25 mouse cellular contexts compared by ENCODE assay signal in genomic region chr10:80390697-80391096, GRCm38 (mm10). TPM values are rescaled to one million over a fixed set of nuclear protein-coding genes. Genes with fewer than 3 reads are reported as not detected.
DNase-seq lines count a peak whose midpoint lies in the region; ATAC-seq and TF ChIP-seq lines count a peak whose summit lies in the region.
"Had no signal": no experiment of that assay in that cellular context is flagged by ENCODE, and none has a peak within 500 bp of the region (broad histone marks: within the 10 kb centered on the region; RNA-seq: fewer than 3 reads in every experiment).

No protein-coding gene starts in this region.

- H3K4me1 ChIP-seq in hindbrain, embryonic 13.5 days (replicated peaks) = peaks cover 11% of the 10 kb centered on the region
- peaks cover 6% of the 10 kb centered on the region; the same call in 1 of the 2 replicates for H3K4me1 ChIP-seq in hindbrain, postnatal 0 days (ENCODE audit: insufficient read depth, low read length)
- peaks cover 20% of the 10 kb centered on the region; the same call in 1 of the 2 replicates for H3K4me1 ChIP-seq in kidney, adult 2 months (ENCODE audit: control insufficient read depth, insufficient read depth, low read length)
- H3K4me1 ChIP-seq in kidney, embryonic 15.5 days = peaks cover 21% of the 10 kb centered on the region
- peaks cover 11% of the 10 kb centered on the region for H3K4me1 ChIP-seq in limb, embryonic 11.5 days (ENCODE audit: control insufficient read depth, insufficient read depth, low read length)
- H3K4me1 ChIP-seq in limb, embryonic 10.5 days = peaks cover 35% of the 10 kb centered on the region

- WGBS in hindbrain, embryonic 13.5 days = 91% methylated on average over 9 of the region's 9 CpGs
- 85% methylated on average over 9 of the region's 9 CpGs for WGBS in hindbrain, postnatal 0 days
- WGBS in kidney, adult 2 months = 55% methylated on average over 9 of the region's 9 CpGs
- WGBS in kidney, embryonic 15.5 days = 83% methylated on average over 9 of the region's 9 CpGs
- 88% methylated on average over 9 of the region's 9 CpGs for WGBS in limb, embryonic 11.5 days
- WGBS in limb, embryonic 10.5 days = 90% methylated on average over 9 of the region's 9 CpGs

- ATAC-seq in hindbrain, embryonic 13.5 days (ENCODE audit: low FRiP score) = no peak
- no peak for ATAC-seq in hindbrain, postnatal 0 days
- ATAC-seq in kidney, embryonic 15.5 days (replicated peaks; ENCODE audit: low FRiP score) = no peak
- ATAC-seq in limb, embryonic 11.5 days (ENCODE audit: insufficient number of reproducible peaks, low FRiP score, low TSS enrichment, low read depth) = no peak
- ATAC-seq: forebrain, embryonic 16.5 days had no signal

- no peak for TF ChIP-seq POLR2A in kidney, adult 2 months (IDR thresholded peaks at IDR 0.05; ENCODE audit: low read depth, low read length)

- no peak overlapping the region for H3K4me2 ChIP-seq in hindbrain, embryonic 13.5 days
- H3K4me2 ChIP-seq in hindbrain, postnatal 0 days (ENCODE audit: low read depth, low read length) = no peak overlapping the region
- no peak overlapping the region for H3K4me2 ChIP-seq in kidney, embryonic 15.5 days
- peak overlapping the region; percentile 0; the same call in 1 of the 2 replicates for H3K4me2 ChIP-seq in limb, embryonic 11.5 days (ENCODE audit: low read depth, severe bottlenecking)
- H3K4me2 ChIP-seq: embryonic facial prominence, embryonic 15.5 days; hindbrain, embryonic 12.5 days had no signal

- no peaks in the 10 kb centered on the region for H3K27me3 ChIP-seq in hindbrain, embryonic 13.5 days
- no peaks in the 10 kb centered on the region for H3K27me3 ChIP-seq in hindbrain, postnatal 0 days (ENCODE audit: insufficient read depth, low read length)
- H3K27me3 ChIP-seq in kidney, adult 2 months (replicated peaks; ENCODE audit: control insufficient read depth, insufficient read depth, low read length) = no peaks in the 10 kb centered on the region
- no peaks in the 10 kb centered on the region for H3K27me3 ChIP-seq in kidney, embryonic 15.5 days
- H3K27me3 ChIP-seq in limb, embryonic 11.5 days (ENCODE audit: control insufficient read depth, insufficient read depth, low read length) = no peaks in the 10 kb centered on the region
- no peaks in the 10 kb centered on the region for H3K27me3 ChIP-seq in limb, embryonic 10.5 days (ENCODE audit: low read depth, poor library complexity, severe bottlenecking)
- H3K27me3 ChIP-seq: CH12.LX; embryonic facial prominence, embryonic 15.5 days; hindbrain, embryonic 12.5 days had no signal

- no peak for TF ChIP-seq CTCF in hindbrain, postnatal 0 days (IDR thresholded peaks at IDR 0.05; ENCODE audit: low read depth)
- no peak for TF ChIP-seq CTCF in kidney, adult 2 months (conservative IDR thresholded peaks at IDR 0.05; ENCODE audit: insufficient read depth, insufficient read length, low read depth, low read length)

- H3K9ac ChIP-seq in hindbrain, embryonic 13.5 days = 0 out of 2 replicates have a peak overlapping the region, but pooled peaks have one; percentile 20
- no peak overlapping the region for H3K9ac ChIP-seq in hindbrain, postnatal 0 days (replicated peaks; ENCODE audit: low read length)
- no peak overlapping the region for H3K9ac ChIP-seq in kidney, embryonic 15.5 days
- no peak overlapping the region for H3K9ac ChIP-seq in limb, embryonic 11.5 days (ENCODE audit: low read length)
- H3K9ac ChIP-seq: embryonic facial prominence, embryonic 15.5 days; hindbrain, embryonic 12.5 days had no signal

- no peaks in the 10 kb centered on the region for H3K9me3 ChIP-seq in hindbrain, embryonic 13.5 days
- H3K9me3 ChIP-seq in hindbrain, postnatal 0 days (ENCODE audit: low read length) = no peaks in the 10 kb centered on the region
- H3K9me3 ChIP-seq in kidney, embryonic 15.5 days (replicated peaks) = no peaks in the 10 kb centered on the region
- H3K9me3 ChIP-seq in limb, embryonic 11.5 days (ENCODE audit: control insufficient read depth, low read length) = no peaks in the 10 kb centered on the region
- no peaks in the 10 kb centered on the region for H3K9me3 ChIP-seq in limb, embryonic 10.5 days (replicated peaks)
- H3K9me3 ChIP-seq: embryonic facial prominence, embryonic 15.5 days; forebrain, embryonic 10.5 days; heart, embryonic 10.5 days; hindbrain, embryonic 12.5 days had no signal

- H3K36me3 ChIP-seq in hindbrain, embryonic 13.5 days = peaks cover 61% of the 10 kb centered on the region
- H3K36me3 ChIP-seq in hindbrain, postnatal 0 days (ENCODE audit: insufficient read depth, low read length) = peaks cover 38% of the 10 kb centered on the region; the same call in 1 of the 2 replicates
- H3K36me3 ChIP-seq in kidney, adult 2 months (ENCODE audit: control insufficient read depth, insufficient read depth, low read length) = no peaks in the 10 kb centered on the region; the same call in 1 of the 2 replicates
- H3K36me3 ChIP-seq in kidney, embryonic 15.5 days = peaks cover 59% of the 10 kb centered on the region
- H3K36me3 ChIP-seq in limb, embryonic 11.5 days (ENCODE audit: control insufficient read depth, insufficient read depth, low read length) = peaks cover 34% of the 10 kb centered on the region
- H3K36me3 ChIP-seq in limb, embryonic 10.5 days = peaks cover 64% of the 10 kb centered on the region

- no peak overlapping the region for H3K27ac ChIP-seq in hindbrain, embryonic 13.5 days
- no peak overlapping the region for H3K27ac ChIP-seq in hindbrain, postnatal 0 days
- H3K27ac ChIP-seq in kidney, adult 2 months (ENCODE audit: insufficient read depth, low read depth, low read length) = no peak overlapping the region
- H3K27ac ChIP-seq in kidney, embryonic 15.5 days = no peak overlapping the region
- H3K27ac ChIP-seq in limb, embryonic 11.5 days (replicated peaks; ENCODE audit: low read depth, low read length) = no peak overlapping the region
- H3K27ac ChIP-seq in limb, embryonic 10.5 days = no peak overlapping the region
- H3K27ac ChIP-seq: forebrain, embryonic 10.5 days; heart, embryonic 10.5 days; hindbrain, embryonic 12.5 days had no signal

- no peak for DNase-seq in hindbrain, postnatal 0 days (ENCODE audit: low spot score)
- DNase-seq in kidney, adult 2 months = peak; percentile 71
- no peak for DNase-seq in limb, embryonic 11.5 days (ENCODE audit: low spot score)
- DNase-seq in limb, embryonic 10.5 days (ENCODE audit: low spot score) = no peak
- DNase-seq in NIH3T3 (ENCODE audit: low read depth) = peak; percentile 58
- no peak for DNase-seq in B cell, adult 2 months
- DNase-seq: adrenal gland, adult 8-10 months; adrenal gland, postnatal 36 days; cerebellum, adult 2 months; cerebellum, postnatal 10 days; embryo, embryonic 11 days; gastrocnemius, postnatal 10 days; heart, adult 18-20 months; heart, postnatal 10 days; heart, postnatal 4 days had no signal

- no peak overlapping the region for H3K4me3 ChIP-seq in hindbrain, embryonic 13.5 days
- H3K4me3 ChIP-seq in hindbrain, postnatal 0 days (ENCODE audit: low read length) = no peak overlapping the region
- H3K4me3 ChIP-seq in kidney, adult 2 months (ENCODE audit: insufficient read depth, low read depth, low read length) = no peak overlapping the region
- H3K4me3 ChIP-seq in kidney, embryonic 15.5 days (replicated peaks) = no peak overlapping the region
- H3K4me3 ChIP-seq in limb, embryonic 11.5 days (ENCODE audit: low read depth, low read length) = no peak overlapping the region
- no peak overlapping the region for H3K4me3 ChIP-seq in limb, embryonic 10.5 days
- H3K4me3 ChIP-seq: embryonic facial prominence, embryonic 15.5 days; erythroblast, embryonic 14.5 days; forebrain, embryonic 10.5 days; heart, embryonic 10.5 days; hindbrain, embryonic 12.5 days had no signal

RNA-seq across cellular contexts. Expression of gene Mex3d, which starts 3.2 kb away (rescaled TPM):
- polyA plus RNA-seq in hindbrain, embryonic 13.5 days (2015; fragmentation: Nextera tagmentation; extraction: Ambion mirVana) = 14.8 and 16.5 TPM in 2 replicates
- 129 and 145 TPM in 2 replicates for total RNA-seq in hindbrain, postnatal 0 days (2014; rRNA removed)
- 11.6 and 14.2 TPM in 2 replicates for polyA plus RNA-seq in hindbrain, postnatal 0 days (2015; fragmentation: Nextera tagmentation; extraction: Ambion mirVana)
- 7.9 and 11.9 TPM in 2 replicates for polyA plus RNA-seq in kidney, adult 2 months (2012; rRNA removed)
- 7.1 and 8.4 TPM in 2 replicates for polyA plus RNA-seq in kidney, embryonic 15.5 days (2015; fragmentation: Nextera tagmentation; extraction: Ambion mirVana)
- 9.8 and 10.4 TPM in 2 replicates for polyA plus RNA-seq in limb, embryonic 11.5 days (2014; fragmentation: Nextera tagmentation; extraction: Ambion mirVana)
- 7.2 and 7.5 TPM in 2 replicates for polyA plus RNA-seq in limb, embryonic 10.5 days (2016; fragmentation: Nextera tagmentation; extraction: Ambion mirVana)

RNA-seq across cellular contexts. Expression of gene Mbd3, which starts 8.7 kb away (rescaled TPM):
- 230 TPM in 2 replicates for polyA plus RNA-seq in hindbrain, embryonic 13.5 days (2015; fragmentation: Nextera tagmentation; extraction: Ambion mirVana)
- 48.2 and 50.4 TPM in 2 replicates for total RNA-seq in hindbrain, postnatal 0 days (2014; rRNA removed)
- polyA plus RNA-seq in hindbrain, postnatal 0 days (2015; fragmentation: Nextera tagmentation; extraction: Ambion mirVana) = 166 and 175 TPM in 2 replicates
- 143 and 151 TPM in 2 replicates for polyA plus RNA-seq in kidney, adult 2 months (2012; rRNA removed)
- polyA plus RNA-seq in kidney, embryonic 15.5 days (2015; fragmentation: Nextera tagmentation; extraction: Ambion mirVana) = 260 and 283 TPM in 2 replicates
- 302 and 337 TPM in 2 replicates for polyA plus RNA-seq in limb, embryonic 11.5 days (2014; fragmentation: Nextera tagmentation; extraction: Ambion mirVana)
- 453 and 469 TPM in 2 replicates for polyA plus RNA-seq in limb, embryonic 10.5 days (2016; fragmentation: Nextera tagmentation; extraction: Ambion mirVana)

RNA-seq across cellular contexts. Expression of gene Uqcr11, which starts 15.9 kb away (rescaled TPM):
- polyA plus RNA-seq in hindbrain, embryonic 13.5 days (2015; fragmentation: Nextera tagmentation; extraction: Ambion mirVana) = 575 and 577 TPM in 2 replicates
- 369 and 391 TPM in 2 replicates for total RNA-seq in hindbrain, postnatal 0 days (2014; rRNA removed)
- 897 and 981 TPM in 2 replicates for polyA plus RNA-seq in hindbrain, postnatal 0 days (2015; fragmentation: Nextera tagmentation; extraction: Ambion mirVana)
- 3,960 and 3,968 TPM in 2 replicates for polyA plus RNA-seq in kidney, adult 2 months (2012; rRNA removed)
- polyA plus RNA-seq in kidney, embryonic 15.5 days (2015; fragmentation: Nextera tagmentation; extraction: Ambion mirVana) = 790 and 798 TPM in 2 replicates
- polyA plus RNA-seq in limb, embryonic 11.5 days (2014; fragmentation: Nextera tagmentation; extraction: Ambion mirVana) = 527 and 533 TPM in 2 replicates
- 651 and 677 TPM in 2 replicates for polyA plus RNA-seq in limb, embryonic 10.5 days (2016; fragmentation: Nextera tagmentation; extraction: Ambion mirVana)

RNA-seq across cellular contexts. Expression of gene Plk5, which starts 34.4 kb away (rescaled TPM):
- 1.2 and 1.7 TPM in 2 replicates for polyA plus RNA-seq in hindbrain, embryonic 13.5 days (2015; fragmentation: Nextera tagmentation; extraction: Ambion mirVana)
- 15.7 and 18.3 TPM in 2 replicates for total RNA-seq in hindbrain, postnatal 0 days (2014; rRNA removed)
- 8.9 and 9.3 TPM in 2 replicates for polyA plus RNA-seq in hindbrain, postnatal 0 days (2015; fragmentation: Nextera tagmentation; extraction: Ambion mirVana)
- 1.8 and 2.0 TPM in 2 replicates for polyA plus RNA-seq in kidney, adult 2 months (2012; rRNA removed)
- 0.67 and 0.70 TPM in 2 replicates for polyA plus RNA-seq in kidney, embryonic 15.5 days (2015; fragmentation: Nextera tagmentation; extraction: Ambion mirVana)
- 0.49 and 0.61 TPM in 2 replicates for polyA plus RNA-seq in limb, embryonic 11.5 days (2014; fragmentation: Nextera tagmentation; extraction: Ambion mirVana)
- 0.31 and 0.48 TPM in 2 replicates for polyA plus RNA-seq in limb, embryonic 10.5 days (2016; fragmentation: Nextera tagmentation; extraction: Ambion mirVana)
- total RNA-seq: CH12.LX; gastrocnemius, postnatal 10 days; heart, postnatal 4 days had no signal
- polyA plus RNA-seq: erythroblast, embryonic 14.5 days; heart, embryonic 14.5 days had no signal

RNA-seq across cellular contexts. Expression of gene Adamtsl5, which starts 42.5 kb away (rescaled TPM):
- 0.42 and 0.66 TPM in 2 replicates for polyA plus RNA-seq in hindbrain, embryonic 13.5 days (2015; fragmentation: Nextera tagmentation; extraction: Ambion mirVana)
- total RNA-seq in hindbrain, postnatal 0 days (2014; rRNA removed) = 0.18 and 1.0 TPM in 2 replicates
- 0.91 and 1.2 TPM in 2 replicates for polyA plus RNA-seq in hindbrain, postnatal 0 days (2015; fragmentation: Nextera tagmentation; extraction: Ambion mirVana)
- polyA plus RNA-seq in kidney, adult 2 months (2012; rRNA removed) = 5.5 and 7.4 TPM in 2 replicates
- 3.6 and 5.2 TPM in 2 replicates for polyA plus RNA-seq in kidney, embryonic 15.5 days (2015; fragmentation: Nextera tagmentation; extraction: Ambion mirVana)
- polyA plus RNA-seq in limb, embryonic 11.5 days (2014; fragmentation: Nextera tagmentation; extraction: Ambion mirVana) = 0.28 and 0.41 TPM in 2 replicates
- polyA plus RNA-seq in limb, embryonic 10.5 days (2016; fragmentation: Nextera tagmentation; extraction: Ambion mirVana) = 0.39 and 0.48 TPM in 2 replicates

Comparison
In these comparisons a context has a peak if more than half of its experiments do, and no peak if none do; other contexts are left out.
1. DNase-seq: peak in kidney, adult 2 months (single experiment) and NIH3T3 (single experiment); none in hindbrain, postnatal 0 days (single experiment), limb, embryonic 11.5 days (single experiment), limb, embryonic 10.5 days (single experiment) and B cell, adult 2 months (0 of 2).